Mouse (Mus musculus): ENCODE data around the gene Tomm20.
"Not testable (repeated sequence)": the region's sequence is repeated elsewhere in the genome, so short reads cannot be mapped to it uniquely, and the experiment has no call there.

Gene Tomm20

GRCm38 (mm10) chr8:126884202-126884926 lies 61.3 kb downstream of the Tomm20 start:
- in situ Hi-C loops (cut with MboI): no loop called here

- in situ Hi-C loops (cut with MboI): no loop called here
Measured at GRCm38 (mm10) chr8:126883752-126884151, 61.9 kb downstream of the Tomm20 start.

GRCm38 (mm10) chr8:126882586-126882985 lies 63.1 kb downstream of the Tomm20 start:
- in situ Hi-C loops (cut with MboI): not testable (repeated sequence)

GRCm38 (mm10) chr8:126881641-126882140 lies 64.0 kb downstream of the Tomm20 start:
- in situ Hi-C loops (cut with MboI): no loop called here

Data from mature B cell (primary cell).